Mouse (Mus musculus) myocyte (in vitro differentiated cells): Measurements from ENCODE around the gene Tas2r143.

Source experiments
- CEBPB ChIP-seq: IDR thresholded peaks from 2 replicates; pipeline ENCODE4 v1.6.1; 2011; ENCODE audit warnings: mild to moderate bottlenecking, moderate library complexity; ENCODE audit not compliant: poor library complexity, insufficient read depth, severe bottlenecking
- MAX ChIP-seq: IDR thresholded peaks from one replicate; pipeline ENCODE4 v1.6.1; 2011; ENCODE audit warnings: low read depth, mild to moderate bottlenecking, control low read depth
- MYOD1 ChIP-seq, 3 experiments: IDR thresholded peaks; one replicate each; pipeline ENCODE4 v1.6.1; 2011; ENCODE audit warnings: control low read depth in 2 of 3, low read depth in 2 of 3, mild to moderate bottlenecking in 2 of 3, moderate library complexity in 1 of 3; ENCODE audit not compliant: insufficient read length in 2 of 3, control insufficient read depth in 1 of 3
- POLR2A ChIP-seq: IDR thresholded peaks from one replicate; pipeline ENCODE4 v1.6.1; 2011; ENCODE audit warnings: low read depth, mild to moderate bottlenecking, control low read depth, moderate library complexity; ENCODE audit not compliant: insufficient read length
- POLR2AphosphoS2 ChIP-seq: IDR thresholded peaks from one replicate; pipeline ENCODE4 v1.6.1; 2011; ENCODE audit warnings: low read depth, control low read depth; ENCODE audit not compliant: insufficient read length
- REST ChIP-seq: IDR thresholded peaks from one replicate; pipeline ENCODE4 v1.6.1; 2011; ENCODE audit warnings: mild to moderate bottlenecking, control low read depth, moderate library complexity; ENCODE audit not compliant: insufficient read depth, insufficient read length
- SRF ChIP-seq: IDR thresholded peaks from one replicate; pipeline ENCODE4 v1.6.1; 2011; ENCODE audit warnings: low read depth; ENCODE audit not compliant: control insufficient read depth, insufficient read length
- USF1 ChIP-seq: IDR thresholded peaks from one replicate; pipeline ENCODE4 v1.6.1; 2011; ENCODE audit warnings: low read depth, mild to moderate bottlenecking, control low read depth, moderate library complexity

GRCm38 (mm10) chr6:42398285-42398684 is 1.8 kb upstream of the Tas2r143 start:
- TF ChIP-seq MAX (no peak), POLR2AphosphoS2 (no peak), POLR2A (no peak), USF1 (no peak), MYOD1 (IDR thresholded peaks at IDR 0.05; ENCODE audit: control insufficient read depth in 1 of 3, insufficient read length in 2 of 3, low read depth in 2 of 3) (no peak), CEBPB (no peak), SRF (no peak), REST (no peak)
